Mouse (Mus musculus): Measurements from ENCODE around the gene Vmn1r111. TPM values are rescaled to one million over a fixed set of nuclear protein-coding genes. Genes with fewer than 3 reads are reported as not detected.
"Not testable (repeated sequence)": the region's sequence is repeated elsewhere in the genome, so short reads cannot be mapped to it uniquely, and the experiment has no call there.

Vmn1r111 gene
- not detected in 2 replicates for polyA plus RNA-seq (2014; fragmentation: Nextera tagmentation; extraction: Ambion mirVana)

GRCm38 (mm10) chr7:20703116-20703515 is at the start of gene Vmn1r111:
Gene Vmn1r111 (minus strand): TSS chr7:20703216.
- H3K4me1 ChIP-seq (ENCODE audit: control insufficient read depth in 2 of 2, insufficient read depth in 2 of 2, low read length in 2 of 2); H3K27me3 ChIP-seq (ENCODE audit: control insufficient read depth, insufficient read depth, low read length); H3K9me3 ChIP-seq (ENCODE audit: control insufficient read depth, low read length); H3K27ac ChIP-seq (replicated peaks in 1 of 2; ENCODE audit: control insufficient read depth in 1 of 2, insufficient read depth in 1 of 2, low read depth in 2 of 2, low read length in 2 of 2); ATAC-seq (ENCODE audit: insufficient number of reproducible peaks, insufficient read depth, low FRiP score, low read depth); H3K9ac ChIP-seq (ENCODE audit: low read length); H3K4me3 ChIP-seq (ENCODE audit: control insufficient read depth in 1 of 2, insufficient read depth in 1 of 2, low read depth in 1 of 2, low read length in 2 of 2); H3K36me3 ChIP-seq (ENCODE audit: control insufficient read depth, insufficient read depth, low read length); H3K4me2 ChIP-seq (ENCODE audit: low read length): not testable (repeated sequence)
- WGBS, result no CpG with 5 or more reads among the region's 2 CpGs

GRCm38 (mm10) chr7:20730524-20730923 is 27.5 kb upstream of the Vmn1r111 start, which contains the start of gene Gm10668:
Gene Gm10668 (minus strand): TSS chr7:20730624.
- H3K4me2 ChIP-seq (ENCODE audit: low read length); H3K4me1 ChIP-seq (ENCODE audit: control insufficient read depth in 2 of 2, insufficient read depth in 2 of 2, low read length in 2 of 2); ATAC-seq (ENCODE audit: insufficient number of reproducible peaks, insufficient read depth, low FRiP score, low read depth); H3K4me3 ChIP-seq (ENCODE audit: control insufficient read depth in 1 of 2, insufficient read depth in 1 of 2, low read depth in 1 of 2, low read length in 2 of 2); H3K9ac ChIP-seq (ENCODE audit: low read length); H3K27ac ChIP-seq (replicated peaks in 1 of 2; ENCODE audit: control insufficient read depth in 1 of 2, insufficient read depth in 1 of 2, low read depth in 2 of 2, low read length in 2 of 2); H3K9me3 ChIP-seq (ENCODE audit: control insufficient read depth, low read length); H3K27me3 ChIP-seq (ENCODE audit: control insufficient read depth, insufficient read depth, low read length); H3K36me3 ChIP-seq (ENCODE audit: control insufficient read depth, insufficient read depth, low read length): not testable (repeated sequence)
- WGBS, result no CpG with 5 or more reads among the region's 1 CpGs

- not testable (repeated sequence) for H3K4me2 ChIP-seq (ENCODE audit: low read length); H3K9ac ChIP-seq (ENCODE audit: low read length); H3K9me3 ChIP-seq (ENCODE audit: control insufficient read depth, low read length); H3K4me1 ChIP-seq (ENCODE audit: control insufficient read depth in 2 of 2, insufficient read depth in 2 of 2, low read length in 2 of 2); H3K27me3 ChIP-seq (ENCODE audit: control insufficient read depth, insufficient read depth, low read length); H3K36me3 ChIP-seq (ENCODE audit: control insufficient read depth, insufficient read depth, low read length); ATAC-seq (ENCODE audit: insufficient number of reproducible peaks, insufficient read depth, low FRiP score, low read depth); H3K27ac ChIP-seq (replicated peaks in 1 of 2; ENCODE audit: control insufficient read depth in 1 of 2, insufficient read depth in 1 of 2, low read depth in 2 of 2, low read length in 2 of 2); H3K4me3 ChIP-seq (ENCODE audit: control insufficient read depth in 1 of 2, insufficient read depth in 1 of 2, low read depth in 1 of 2, low read length in 2 of 2)
- no CpG with 5 or more reads among the region's 3 CpGs for WGBS
These were observed 34.4 kb downstream of the Vmn1r111 start, which contains the start of gene Vmn1r107 for GRCm38 (mm10) chr7:20668618-20669017. Gene Vmn1r107 (plus strand): TSS chr7:20668918.

Other genes with a start within 250 kb of the Vmn1r111 start
- not detected in 2 replicates for gene Gm10670, start 228.3 kb downstream of the Vmn1r111 start, polyA plus RNA-seq (2014; fragmentation: Nextera tagmentation; extraction: Ambion mirVana)
- gene Vmn1r103, start 192.7 kb downstream of the Vmn1r111 start, polyA plus RNA-seq (2014; fragmentation: Nextera tagmentation; extraction: Ambion mirVana), result not detected in 2 replicates
- gene Vmn1r104, start 169.4 kb downstream of the Vmn1r111 start, polyA plus RNA-seq (2014; fragmentation: Nextera tagmentation; extraction: Ambion mirVana), result not detected in 2 replicates
- not detected in 2 replicates for gene Gm5726, start 157.5 kb downstream of the Vmn1r111 start, polyA plus RNA-seq (2014; fragmentation: Nextera tagmentation; extraction: Ambion mirVana)
- gene Gm4141, start 127.0 kb downstream of the Vmn1r111 start, polyA plus RNA-seq (2014; fragmentation: Nextera tagmentation; extraction: Ambion mirVana), result not detected in 2 replicates
- not detected in 2 replicates for gene Gm4513, start 104.2 kb downstream of the Vmn1r111 start, polyA plus RNA-seq (2014; fragmentation: Nextera tagmentation; extraction: Ambion mirVana)
- gene Vmn1r107, start 34.3 kb downstream of the Vmn1r111 start, polyA plus RNA-seq (2014; fragmentation: Nextera tagmentation; extraction: Ambion mirVana), result not detected in 2 replicates
- not detected in 2 replicates for gene Gm10668, start 27.4 kb upstream of the Vmn1r111 start, polyA plus RNA-seq (2014; fragmentation: Nextera tagmentation; extraction: Ambion mirVana)
- not detected in 2 replicates for gene Vmn1r112, start 68.0 kb upstream of the Vmn1r111 start, polyA plus RNA-seq (2014; fragmentation: Nextera tagmentation; extraction: Ambion mirVana)
- gene Vmn1r113, start 84.1 kb upstream of the Vmn1r111 start, polyA plus RNA-seq (2014; fragmentation: Nextera tagmentation; extraction: Ambion mirVana), result not detected in 2 replicates
- gene Vmn1r114, start 109.0 kb upstream of the Vmn1r111 start, polyA plus RNA-seq (2014; fragmentation: Nextera tagmentation; extraction: Ambion mirVana), result not detected in 2 replicates
- not detected in 2 replicates for gene Vmn1r115, start 141.8 kb upstream of the Vmn1r111 start, polyA plus RNA-seq (2014; fragmentation: Nextera tagmentation; extraction: Ambion mirVana)
- gene Vmn1r116, start 169.0 kb upstream of the Vmn1r111 start, polyA plus RNA-seq (2014; fragmentation: Nextera tagmentation; extraction: Ambion mirVana), result not detected in 2 replicates
- not detected in 2 replicates for gene Vmn1r117, start 180.9 kb upstream of the Vmn1r111 start, polyA plus RNA-seq (2014; fragmentation: Nextera tagmentation; extraction: Ambion mirVana)
- not detected in 2 replicates for gene Vmn1r118, start 209.1 kb upstream of the Vmn1r111 start, polyA plus RNA-seq (2014; fragmentation: Nextera tagmentation; extraction: Ambion mirVana)